Mouse (Mus musculus): ENCODE measurements at regions not wholly inside any gene's neighbourhood (a gene's known extent, or its start where the extent isn't known, plus 50 kb on each side); places are given as distances from the start of the nearest gene placed in this dataset.

- TF ChIP-seq POLR2A (IDR thresholded peaks at IDR 0.05; ENCODE audit: extremely low read depth, insufficient read depth, low read length) (no peak), CTCF (IDR thresholded peaks at IDR 0.05; ENCODE audit: low read depth, low read length) (no peak)
Observed at GRCm38 (mm10) chr6:140178425-140179193, 137.4 kb upstream of the Plcz1 start.
